Mouse (Mus musculus) layer of hippocampus, postnatal 10 days (tissue): Measurements from ENCODE around the gene Olfr9. TPM values are rescaled to one million over a fixed set of nuclear protein-coding genes. Genes with fewer than 3 reads are reported as not detected.
A peak's percentile ranks its signal among the peaks of the same experiment; 100 is the strongest.
"Not testable (repeated sequence)": the region's sequence is repeated elsewhere in the genome, so short reads cannot be mapped to it uniquely, and the experiment has no call there.

ENCODE experiments used
- DNase-seq, 2 experiments: peaks; one replicate each; pipeline ENCODE4 v3.0.0; 2021; ENCODE audit warnings: low spot score in 2 of 2
- long read RNA-seq: library from polyadenylated mRNA; stranded (forward); transcript quantifications from one replicate; pipeline ENCODE4 v2.0.0, GENCODE M21; 2023
- total RNA-seq, 2 experiments: library from RNA; stranded (reverse); gene quantifications; 2 replicates each; pipeline ENCODE4 v1.2.3; 2021

Gene Olfr9
- total RNA-seq: not detected
- long read RNA-seq: 0 reads

- not testable (repeated sequence) for DNase-seq
Observed at GRCm38 (mm10) chr10:128989131-128989530, at the start of gene Olfr9. TSS of gene Olfr9 (plus strand) at chr10:128989431.

GRCm38 (mm10) chr10:128940475-128941061 is 48.7 kb upstream of the Olfr9 start:
- no peak for DNase-seq

GRCm38 (mm10) chr10:128945675-128946074 is 43.6 kb upstream of the Olfr9 start:
- DNase-seq: peak; percentile 53 to 58

GRCm38 (mm10) chr10:128947496-128947895 is 41.7 kb upstream of the Olfr9 start:
- DNase-seq: no peak

- no peak for DNase-seq
Observed at GRCm38 (mm10) chr10:128950208-128950887, 38.9 kb upstream of the Olfr9 start.

- no peak for DNase-seq
Observed at GRCm38 (mm10) chr10:128958340-128958739, 30.9 kb upstream of the Olfr9 start.

GRCm38 (mm10) chr10:128960142-128960541 is 29.1 kb upstream of the Olfr9 start:
- no peak for DNase-seq

- no peak for DNase-seq
Observed at GRCm38 (mm10) chr10:128960590-128961584, 28.3 kb upstream of the Olfr9 start, which contains the start of gene Mettl7b. TSS of gene Mettl7b (minus strand) at chr10:128960988.

GRCm38 (mm10) chr10:128964961-128965360 is 24.3 kb upstream of the Olfr9 start:
- DNase-seq: no peak

- DNase-seq: no peak
Observed at GRCm38 (mm10) chr10:128965871-128966270, 23.4 kb upstream of the Olfr9 start.

GRCm38 (mm10) chr10:128968341-128968749 is 20.9 kb upstream of the Olfr9 start:
- DNase-seq: no peak

GRCm38 (mm10) chr10:128970740-128971250 is 18.4 kb upstream of the Olfr9 start:
- no peak for DNase-seq

GRCm38 (mm10) chr10:128972841-128973240 is 16.4 kb upstream of the Olfr9 start:
- no peak for DNase-seq

- DNase-seq: no peak
Observed at GRCm38 (mm10) chr10:128976395-128976794, 12.8 kb upstream of the Olfr9 start.

- DNase-seq: peak; percentile 41 to 63
Observed at GRCm38 (mm10) chr10:128977522-128978114, 11.6 kb upstream of the Olfr9 start.

GRCm38 (mm10) chr10:128980644-128981365 is 8.4 kb upstream of the Olfr9 start:
- no peak for DNase-seq

- DNase-seq: not testable (repeated sequence)
Observed at GRCm38 (mm10) chr10:128990129-128990850, 1.1 kb downstream of the Olfr9 start.

GRCm38 (mm10) chr10:128990994-128991393 is 1.8 kb downstream of the Olfr9 start:
- DNase-seq: no peak

GRCm38 (mm10) chr10:128995796-128996195 is 6.6 kb downstream of the Olfr9 start:
- no peak for DNase-seq
